Comparison of ENCODE assay signal across 8 mouse cellular contexts in genomic region chr7:28381938-28382337, GRCm38 (mm10). TPM values are rescaled to one million over a fixed set of nuclear protein-coding genes. Genes with fewer than 3 reads are reported as not detected.
DNase-seq lines count a peak whose midpoint lies in the region; ATAC-seq and TF ChIP-seq lines count a peak whose summit lies in the region.

No protein-coding gene starts in this region.

- H3K36me3 ChIP-seq in liver, embryonic 13.5 days, result peaks cover 21% of the 10 kb centered on the region
- peaks cover 7% of the 10 kb centered on the region; the same call in 1 of the 2 replicates for H3K36me3 ChIP-seq in stomach, postnatal 0 days (ENCODE audit: control insufficient read depth, insufficient read depth, low read length)

- no peaks in the 10 kb centered on the region for H3K9me3 ChIP-seq in liver, embryonic 13.5 days (replicated peaks)
- H3K9me3 ChIP-seq in stomach, postnatal 0 days (ENCODE audit: control insufficient read depth, low read length), result no peaks in the 10 kb centered on the region

- H3K27me3 ChIP-seq in cerebellum, adult 2 months (ENCODE audit: control insufficient read depth, insufficient read depth, low read length), result no peaks in the 10 kb centered on the region
- H3K27me3 ChIP-seq in liver, embryonic 13.5 days, result no peaks in the 10 kb centered on the region
- no peaks in the 10 kb centered on the region for H3K27me3 ChIP-seq in stomach, postnatal 0 days (ENCODE audit: control insufficient read depth, insufficient read depth, low read length)

- H3K4me2 ChIP-seq in liver, embryonic 13.5 days, result peak overlapping the region; percentile 92
- H3K4me2 ChIP-seq in stomach, postnatal 0 days (replicated peaks; ENCODE audit: low read depth), result peak overlapping the region; percentile 81

- no peak for TF ChIP-seq CTCF in cerebellum, adult 2 months (IDR thresholded peaks at IDR 0.05; ENCODE audit: borderline replicate concordance, insufficient read depth, low read depth, low read length)
- no peak for TF ChIP-seq CTCF in stomach, postnatal 0 days (IDR thresholded peaks at IDR 0.05; ENCODE audit: low read depth)

- intact Hi-C loops in gastrocnemius, postnatal 14 days (cut with DNase I; ENCODE audit: low total_unique reads), result no loop called here

- peak overlapping the region; percentile 88 for H3K27ac ChIP-seq in cerebellum, adult 2 months (ENCODE audit: insufficient read depth, low read length)
- H3K27ac ChIP-seq in brown adipose tissue, adult 24 weeks (replicated peaks; ENCODE audit: low read depth, low read length), result peak overlapping the region; percentile 100
- H3K27ac ChIP-seq in liver, embryonic 13.5 days, result peak overlapping the region; percentile 89
- H3K27ac ChIP-seq in stomach, postnatal 0 days (replicated peaks), result peak overlapping the region; percentile 100

- peak; percentile 89 for TF ChIP-seq EP300 in stomach, postnatal 0 days (optimal IDR thresholded peaks at IDR 0.05)

- WGBS in cerebellum, adult 2 months, result 5% methylated on average over 20 of the region's 20 CpGs
- under 1% methylated on average over 18 of the region's 20 CpGs for WGBS in liver, embryonic 13.5 days (ENCODE audit: insufficient replicate concordance)
- WGBS in stomach, postnatal 0 days, result 0% methylated on average over 20 of the region's 20 CpGs

- H3K4me3 ChIP-seq in cerebellum, adult 2 months (replicated peaks; ENCODE audit: insufficient read depth, low read depth, low read length), result peak overlapping the region; percentile 58
- H3K4me3 ChIP-seq in brown adipose tissue, adult 24 weeks (ENCODE audit: insufficient read depth, low read depth, low read length), result peak overlapping the region; percentile 62
- H3K4me3 ChIP-seq in liver, embryonic 13.5 days (replicated peaks), result peak overlapping the region; percentile 61
- peak overlapping the region; percentile 39 for H3K4me3 ChIP-seq in stomach, postnatal 0 days (ENCODE audit: low read depth, low read length)

- H3K4me1 ChIP-seq in cerebellum, adult 2 months (ENCODE audit: control insufficient read depth, insufficient read depth, low read length), result peaks cover 13% of the 10 kb centered on the region
- peaks cover 22% of the 10 kb centered on the region for H3K4me1 ChIP-seq in brown adipose tissue, adult 24 weeks (ENCODE audit: control insufficient read depth, insufficient read depth, insufficient read length, low read length)
- H3K4me1 ChIP-seq in liver, embryonic 13.5 days (replicated peaks), result peaks cover 92% of the 10 kb centered on the region
- peaks cover 14% of the 10 kb centered on the region; the same call in 1 of the 2 replicates for H3K4me1 ChIP-seq in stomach, postnatal 0 days (replicated peaks; ENCODE audit: control insufficient read depth, insufficient read depth)

- TF ChIP-seq POLR2A in cerebellum, adult 2 months (IDR thresholded peaks at IDR 0.05; ENCODE audit: borderline replicate concordance, insufficient read depth, low read length), result no peak

- ATAC-seq in liver, embryonic 13.5 days (ENCODE audit: low read depth), result peak; percentile 23
- peak; percentile 53 for ATAC-seq in stomach, postnatal 0 days (ENCODE audit: low FRiP score, low TSS enrichment)

- DNase-seq in cerebellum, adult 2 months, result peak; percentile 31 to 43
- no peak for DNase-seq in cerebellum, adult 11-12 months
- peak; percentile 86 for DNase-seq in gastrocnemius, postnatal 14 days
- DNase-seq in induced T-regulatory cell, adult 2 months (ENCODE audit: low read depth), result peak; percentile 97
- peak; percentile 61 for DNase-seq in liver, embryonic 13.5 days
- DNase-seq in naive thymus-derived CD4-positive, alpha-beta T cell, adult 2 months (ENCODE audit: low read depth), result peak; percentile 96
- peak; percentile 93 for DNase-seq in stomach, postnatal 0 days (ENCODE audit: low spot score)

- H3K9ac ChIP-seq in liver, embryonic 13.5 days, result peak overlapping the region; percentile 81
- H3K9ac ChIP-seq in stomach, postnatal 0 days (ENCODE audit: low read length), result peak overlapping the region; percentile 78

RNA-seq across cellular contexts. Expression of gene Zfp36, which starts 1.9 kb away (rescaled TPM):
- polyA plus RNA-seq in cerebellum, adult 2 months (2012; rRNA removed), result 3.7 and 3.9 TPM in 2 replicates
- polyA plus RNA-seq in brown adipose tissue, adult 24 weeks (2012; ENCODE audit: insufficient read depth, insufficient read length, missing spikeins), result 25.1 and 70.2 TPM in 2 replicates
- total RNA-seq in gastrocnemius, postnatal 14 days (2021), result 10 to 100 TPM in 1 of 2 experiments, 1 to 10 TPM in 1; 5.9 to 11.6 TPM
- 4.7 and 6.3 TPM in 2 replicates for polyA plus RNA-seq in liver, embryonic 13.5 days (2015; fragmentation: Nextera tagmentation; extraction: Ambion mirVana)
- 29.1 and 29.4 TPM in 2 replicates for polyA plus RNA-seq in stomach, postnatal 0 days (2015; fragmentation: Nextera tagmentation; extraction: Ambion mirVana)

RNA-seq across cellular contexts. Expression of gene Plekhg2, which starts 9.5 kb away (rescaled TPM):
- polyA plus RNA-seq in cerebellum, adult 2 months (2012; rRNA removed), result 4.2 and 4.3 TPM in 2 replicates
- 3.1 and 3.5 TPM in 2 replicates for polyA plus RNA-seq in brown adipose tissue, adult 24 weeks (2012; ENCODE audit: insufficient read depth, insufficient read length, missing spikeins)
- 10 to 100 TPM; 15.0 to 15.7 TPM for total RNA-seq in gastrocnemius, postnatal 14 days (2021)
- 4.9 and 5.0 TPM in 2 replicates for polyA plus RNA-seq in liver, embryonic 13.5 days (2015; fragmentation: Nextera tagmentation; extraction: Ambion mirVana)
- polyA plus RNA-seq in stomach, postnatal 0 days (2015; fragmentation: Nextera tagmentation; extraction: Ambion mirVana), result 13.4 and 15.1 TPM in 2 replicates

RNA-seq across cellular contexts. Expression of gene Med29, which starts 10.6 kb away (rescaled TPM):
- 47.9 and 49.5 TPM in 2 replicates for polyA plus RNA-seq in cerebellum, adult 2 months (2012; rRNA removed)
- polyA plus RNA-seq in brown adipose tissue, adult 24 weeks (2012; ENCODE audit: insufficient read depth, insufficient read length, missing spikeins), result 18.4 and 20.2 TPM in 2 replicates
- total RNA-seq in gastrocnemius, postnatal 14 days (2021), result 10 to 100 TPM; 20.7 to 20.9 TPM
- polyA plus RNA-seq in liver, embryonic 13.5 days (2015; fragmentation: Nextera tagmentation; extraction: Ambion mirVana), result 28.1 and 31.8 TPM in 2 replicates
- polyA plus RNA-seq in stomach, postnatal 0 days (2015; fragmentation: Nextera tagmentation; extraction: Ambion mirVana), result 27.5 and 28.3 TPM in 2 replicates

RNA-seq across cellular contexts. Expression of gene Paf1, which starts 10.8 kb away (rescaled TPM):
- 104 and 124 TPM in 2 replicates for polyA plus RNA-seq in cerebellum, adult 2 months (2012; rRNA removed)
- 50.4 and 62.6 TPM in 2 replicates for polyA plus RNA-seq in brown adipose tissue, adult 24 weeks (2012; ENCODE audit: insufficient read depth, insufficient read length, missing spikeins)
- total RNA-seq in gastrocnemius, postnatal 14 days (2021), result 10 to 100 TPM; 32.9 to 34.8 TPM
- 30.7 and 33.4 TPM in 2 replicates for polyA plus RNA-seq in liver, embryonic 13.5 days (2015; fragmentation: Nextera tagmentation; extraction: Ambion mirVana)
- 35.9 and 38.6 TPM in 2 replicates for polyA plus RNA-seq in stomach, postnatal 0 days (2015; fragmentation: Nextera tagmentation; extraction: Ambion mirVana)

RNA-seq across cellular contexts. Expression of gene Rps16, which starts 31.5 kb away (rescaled TPM):
- polyA plus RNA-seq in cerebellum, adult 2 months (2012; rRNA removed), result 510 and 514 TPM in 2 replicates
- 404 and 482 TPM in 2 replicates for polyA plus RNA-seq in brown adipose tissue, adult 24 weeks (2012; ENCODE audit: insufficient read depth, insufficient read length, missing spikeins)
- 100 to 1,000 TPM; 522 to 620 TPM for total RNA-seq in gastrocnemius, postnatal 14 days (2021)
- polyA plus RNA-seq in liver, embryonic 13.5 days (2015; fragmentation: Nextera tagmentation; extraction: Ambion mirVana), result 937 and 964 TPM in 2 replicates
- polyA plus RNA-seq in stomach, postnatal 0 days (2015; fragmentation: Nextera tagmentation; extraction: Ambion mirVana), result 880 and 955 TPM in 2 replicates
